Mouse (Mus musculus) left cerebral cortex, postnatal 4 days (tissue): Measurements from ENCODE around the gene Tmem161a. TPM values are rescaled to one million over a fixed set of nuclear protein-coding genes. Genes with fewer than 3 reads are reported as not detected.

ENCODE experiments used
- total RNA-seq, 2 experiments: library from RNA; stranded (reverse); gene quantifications; 2 replicates each; pipeline ENCODE4 v1.2.3; 2021

The Tmem161a gene
- total RNA-seq, 2 experiments from 2014 or later, result 48.3 to 56.0 TPM

Other genes with a start within 250 kb of the Tmem161a start
- 10 to 100 TPM; 41.9 to 44.8 TPM for gene Gatad2a, start 176.0 kb upstream of the Tmem161a start, total RNA-seq
- gene Mau2, start 129.6 kb upstream of the Tmem161a start, total RNA-seq, result 10 to 100 TPM; 87.6 to 88.9 TPM
- 10 to 100 TPM; 48.5 to 52.6 TPM for gene Sugp1, start 129.5 kb upstream of the Tmem161a start, total RNA-seq
- 1 to 10 TPM; 1.0 to 1.6 TPM for gene Tm6sf2, start 99.4 kb upstream of the Tmem161a start, total RNA-seq
- 1 to 10 TPM; 1.4 to 1.5 TPM for gene Hapln4, start 88.9 kb upstream of the Tmem161a start, total RNA-seq
- gene Ncan, start 51.5 kb upstream of the Tmem161a start, total RNA-seq, result 100 to 1,000 TPM; 511 to 532 TPM
- gene Nr2c2ap, start 41.0 kb upstream of the Tmem161a start, total RNA-seq, result 10 to 100 TPM; 33.0 to 34.5 TPM
- 10 to 100 TPM; 11.7 to 14.6 TPM for gene Rfxank, start 33.2 kb upstream of the Tmem161a start, total RNA-seq
- 10 to 100 TPM; 42.2 to 44.7 TPM for gene Borcs8, start 32.9 kb upstream of the Tmem161a start, total RNA-seq
- under 1 TPM; 0.72 to 0.94 TPM for gene Mef2b, start 32.6 kb upstream of the Tmem161a start, total RNA-seq
- 10 to 100 TPM; 20.7 to 24.9 TPM for gene Slc25a42, start 39.9 kb downstream of the Tmem161a start, total RNA-seq
- gene Sugp2, start 61.9 kb downstream of the Tmem161a start, total RNA-seq, result 100 to 1,000 TPM; 160 to 169 TPM
- gene Armc6, start 62.1 kb downstream of the Tmem161a start, total RNA-seq, result 100 to 1,000 TPM; 111 to 122 TPM
- 10 to 100 TPM; 20.0 to 22.3 TPM for gene Homer3, start 110.5 kb downstream of the Tmem161a start, total RNA-seq
- gene Ddx49, start 130.1 kb downstream of the Tmem161a start, total RNA-seq, result 10 to 100 TPM; 65.7 to 69.9 TPM
- gene Cope, start 130.2 kb downstream of the Tmem161a start, total RNA-seq, result 100 to 1,000 TPM; 110 to 113 TPM
- 10 to 100 TPM; 61.6 to 67.6 TPM for gene Cers1, start 143.4 kb downstream of the Tmem161a start, total RNA-seq
- 1 to 10 TPM; 6.8 to 7.9 TPM for gene Gdf1, start 157.5 kb downstream of the Tmem161a start, total RNA-seq
- 10 to 100 TPM; 54.9 to 55.3 TPM for gene Upf1, start 180.9 kb downstream of the Tmem161a start, total RNA-seq
- gene Comp, start 201.2 kb downstream of the Tmem161a start, total RNA-seq, result under 1 TPM in 1 of 2 experiments, not detected in 1; 0.20 TPM